Mouse (Mus musculus) ES-Bruce4 (cell line): ENCODE measurements at regions not wholly inside any gene's neighbourhood (a gene's known extent, or its start where the extent isn't known, plus 50 kb on each side); places are given as distances from the start of the nearest gene placed in this dataset.

Source experiments
- CTCF ChIP-seq: IDR thresholded peaks from one replicate; pipeline ENCODE4 v1.8.1; 2011; ENCODE audit warnings: low read depth, low read length
- EP300 ChIP-seq: IDR thresholded peaks from 2 replicates; pipeline ENCODE4 v1.6.1; 2011; ENCODE audit warnings: low read depth, low read length; ENCODE audit not compliant: insufficient read depth
- POLR2A ChIP-seq: IDR thresholded peaks from one replicate; pipeline ENCODE4 v1.8.1; 2011; ENCODE audit warnings: low read length; ENCODE audit not compliant: insufficient read depth

DNA sequence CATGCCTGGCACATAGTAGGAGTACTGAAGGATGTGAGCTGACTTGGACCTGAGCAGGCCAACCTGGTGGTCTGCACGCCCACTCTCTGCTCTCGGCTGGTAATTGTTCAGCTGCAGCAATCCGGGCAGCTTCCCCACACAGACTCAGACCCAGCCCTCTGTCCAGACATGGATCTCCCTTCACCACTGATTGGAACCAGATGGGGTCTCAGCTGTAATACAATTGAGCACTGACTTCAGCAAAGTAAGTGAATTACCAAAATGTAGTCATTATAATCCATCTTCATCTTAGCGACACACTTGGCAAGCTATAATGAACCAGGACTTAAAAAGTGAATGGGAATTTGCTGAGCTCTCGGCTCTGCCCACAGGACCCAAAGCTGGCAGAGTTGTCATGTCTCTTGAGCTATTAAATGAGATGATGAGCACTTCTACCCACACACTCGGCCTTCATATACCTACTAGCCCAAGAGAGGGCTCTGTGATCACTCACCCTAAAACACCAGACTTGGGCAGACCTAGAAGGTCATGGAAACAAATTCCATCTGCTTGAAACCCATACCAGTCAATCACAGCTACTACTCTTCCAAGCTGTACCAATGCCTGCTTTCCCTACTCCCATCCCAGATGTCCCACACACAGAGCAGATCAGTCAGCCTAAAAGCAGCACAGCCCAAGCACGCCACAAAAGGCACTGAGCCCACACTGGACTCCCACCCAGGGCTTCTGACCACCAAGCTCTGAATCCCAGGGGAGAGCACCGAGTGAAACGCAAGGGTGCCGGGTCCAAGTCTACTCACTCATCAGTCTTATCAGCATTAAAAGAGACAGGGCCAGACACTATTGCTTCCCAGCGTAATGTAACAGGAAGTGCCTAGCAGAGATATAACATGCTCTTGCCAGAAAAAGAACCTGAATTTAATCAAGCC is 231.2 kb upstream of the Zfp637 start:
- no peak for TF ChIP-seq CTCF
- TF ChIP-seq POLR2A = no peak
- TF ChIP-seq EP300 = no peak
